Mouse (Mus musculus): ENCODE data around the gene Capns1.

DNA sequence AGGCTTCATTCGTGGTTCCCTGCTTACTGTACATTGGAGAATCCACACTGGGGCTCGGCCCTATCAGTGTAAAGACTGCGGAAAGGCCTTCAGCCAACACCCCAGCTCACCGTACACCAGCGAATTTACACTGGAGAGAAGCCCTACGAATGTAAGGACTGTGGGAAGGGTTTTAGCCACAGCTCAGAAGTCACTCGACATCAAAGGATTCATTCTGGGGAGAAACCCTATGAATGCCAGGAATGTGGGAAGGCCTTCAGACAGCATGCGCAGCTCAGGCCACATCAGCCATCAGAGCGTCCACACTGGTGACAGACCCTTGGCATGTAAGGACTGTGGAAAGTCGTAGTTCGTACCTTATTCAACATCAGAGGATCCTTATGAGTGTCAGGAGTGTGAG, 20.4 kb downstream of the Capns1 start:
- TF ChIP-seq CTCF (IDR thresholded peaks at IDR 0.05; ENCODE audit: low read depth, low read length) (no peak), POLR2A (IDR thresholded peaks at IDR 0.05; ENCODE audit: extremely low read depth, insufficient read depth, low read length) (no peak)

Measured in liver, adult 2 months (tissue).